Comparison of ENCODE assay signal across 10 mouse cellular contexts in genomic region chr5:96878178-96878577, GRCm38 (mm10).
DNase-seq lines count a peak whose midpoint lies in the region; ATAC-seq and TF ChIP-seq lines count a peak whose summit lies in the region.
"Had no signal": no experiment of that assay in that cellular context is flagged by ENCODE, and none has a peak within 500 bp of the region (broad histone marks: within the 10 kb centered on the region; RNA-seq: fewer than 3 reads in every experiment).

No protein-coding gene starts in this region.

- no peak overlapping the region for H3K4me3 ChIP-seq in kidney, adult 2 months (ENCODE audit: insufficient read depth, low read depth, low read length)
- no peak overlapping the region for H3K4me3 ChIP-seq in kidney, embryonic 15.5 days (replicated peaks)
- H3K4me3 ChIP-seq in E14TG2a.4 (replicated peaks; ENCODE audit: low read length) = no peak overlapping the region
- no peak overlapping the region for H3K4me3 ChIP-seq in cortical plate, adult 2 months (ENCODE audit: insufficient read depth, low read length)
- H3K4me3 ChIP-seq in forebrain, embryonic 13.5 days = no peak overlapping the region
- H3K4me3 ChIP-seq: embryonic facial prominence, embryonic 12.5 days; limb, embryonic 15.5 days had no signal

- H3K36me3 ChIP-seq in kidney, adult 2 months (ENCODE audit: control insufficient read depth, insufficient read depth, low read length) = no peaks in the 10 kb centered on the region
- no peaks in the 10 kb centered on the region for H3K36me3 ChIP-seq in kidney, embryonic 15.5 days
- no peaks in the 10 kb centered on the region for H3K36me3 ChIP-seq in E14TG2a.4 (ENCODE audit: insufficient read depth, low read length)
- H3K36me3 ChIP-seq in forebrain, embryonic 13.5 days (ENCODE audit: poor library complexity, severe bottlenecking) = no peaks in the 10 kb centered on the region
- H3K36me3 ChIP-seq: embryonic facial prominence, embryonic 12.5 days; limb, embryonic 15.5 days had no signal

- TF ChIP-seq CTCF in kidney, adult 2 months (conservative IDR thresholded peaks at IDR 0.05; ENCODE audit: insufficient read depth, insufficient read length, low read depth, low read length) = no peak
- TF ChIP-seq CTCF in E14TG2a.4 (conservative IDR thresholded peaks at IDR 0.05; ENCODE audit: low read length) = peak; percentile 30; the same call in 1 of the 2 replicates
- 0 out of 2 replicates have a peak, but pooled peaks have one; percentile 16 for TF ChIP-seq CTCF in cortical plate, adult 2 months (IDR thresholded peaks at IDR 0.05; ENCODE audit: extremely low read depth, insufficient read depth, low read length)

- WGBS in kidney, adult 2 months = 100% methylated on average over 1 of the region's 1 CpGs
- WGBS in kidney, embryonic 15.5 days = 97% methylated on average over 1 of the region's 1 CpGs
- 97% methylated on average over 1 of the region's 1 CpGs for WGBS in forebrain, embryonic 13.5 days

- no peak for ATAC-seq in kidney, embryonic 15.5 days (replicated peaks; ENCODE audit: low FRiP score)
- no peak for ATAC-seq in forebrain, embryonic 13.5 days

- H3K4me2 ChIP-seq in kidney, embryonic 15.5 days = no peak overlapping the region
- H3K4me2 ChIP-seq in forebrain, embryonic 13.5 days = no peak overlapping the region
- H3K4me2 ChIP-seq: embryonic facial prominence, embryonic 12.5 days; limb, embryonic 15.5 days had no signal

- no peak overlapping the region for H3K9ac ChIP-seq in kidney, embryonic 15.5 days
- H3K9ac ChIP-seq in forebrain, embryonic 13.5 days = no peak overlapping the region
- H3K9ac ChIP-seq: embryonic facial prominence, embryonic 12.5 days; limb, embryonic 15.5 days had no signal

- no peak overlapping the region for H3K27ac ChIP-seq in kidney, adult 2 months (ENCODE audit: insufficient read depth, low read depth, low read length)
- H3K27ac ChIP-seq in kidney, embryonic 15.5 days = no peak overlapping the region
- H3K27ac ChIP-seq in cortical plate, adult 2 months (ENCODE audit: insufficient read depth, low read length) = no peak overlapping the region
- H3K27ac ChIP-seq in forebrain, embryonic 13.5 days = no peak overlapping the region
- H3K27ac ChIP-seq: embryonic facial prominence, embryonic 12.5 days; limb, embryonic 15.5 days had no signal

- H3K4me1 ChIP-seq in kidney, adult 2 months (ENCODE audit: control insufficient read depth, insufficient read depth, low read length) = no peaks in the 10 kb centered on the region
- peaks cover 4% of the 10 kb centered on the region; the same call in 1 of the 2 replicates for H3K4me1 ChIP-seq in kidney, embryonic 15.5 days
- H3K4me1 ChIP-seq in E14TG2a.4 (replicated peaks; ENCODE audit: low read depth, low read length) = no peaks in the 10 kb centered on the region
- H3K4me1 ChIP-seq in cortical plate, adult 2 months (ENCODE audit: control insufficient read depth, insufficient read depth, low read length) = no peaks in the 10 kb centered on the region
- no peaks in the 10 kb centered on the region for H3K4me1 ChIP-seq in forebrain, embryonic 13.5 days
- H3K4me1 ChIP-seq: embryonic facial prominence, embryonic 12.5 days had no signal

- DNase-seq in kidney, adult 2 months = peak; percentile 37
- DNase-seq in lung, postnatal 14 days = peak; percentile 52
- peak; percentile 70 for DNase-seq in thymus, postnatal 14 days
- no peak for DNase-seq in urinary bladder, adult 18-20 months (ENCODE audit: low spot score in 2 of 2)

- peaks cover 7% of the 10 kb centered on the region; the same call in 1 of the 2 replicates for H3K9me3 ChIP-seq in kidney, embryonic 15.5 days (replicated peaks)
- peaks cover 3% of the 10 kb centered on the region; the same call in 1 of the 2 replicates for H3K9me3 ChIP-seq in E14TG2a.4 (ENCODE audit: low read length)
- H3K9me3 ChIP-seq in forebrain, embryonic 13.5 days (replicated peaks) = peaks cover 5% of the 10 kb centered on the region
- H3K9me3 ChIP-seq: limb, embryonic 15.5 days had no signal

- no peaks in the 10 kb centered on the region for H3K27me3 ChIP-seq in kidney, adult 2 months (replicated peaks; ENCODE audit: control insufficient read depth, insufficient read depth, low read length)
- no peaks in the 10 kb centered on the region for H3K27me3 ChIP-seq in kidney, embryonic 15.5 days
- no peaks in the 10 kb centered on the region for H3K27me3 ChIP-seq in E14TG2a.4 (ENCODE audit: insufficient read depth, low read length)
- no peaks in the 10 kb centered on the region for H3K27me3 ChIP-seq in forebrain, embryonic 13.5 days
- H3K27me3 ChIP-seq: embryonic facial prominence, embryonic 12.5 days; limb, embryonic 15.5 days had no signal

- no peak for TF ChIP-seq POLR2A in kidney, adult 2 months (IDR thresholded peaks at IDR 0.05; ENCODE audit: low read depth, low read length)
- TF ChIP-seq POLR2A in cortical plate, adult 2 months (IDR thresholded peaks at IDR 0.05; ENCODE audit: extremely low read depth, insufficient read depth, low read length) = no peak

Comparison
In these comparisons a context has a peak if more than half of its experiments do, and no peak if none do; other contexts are left out.
1. DNase-seq: peak in kidney, adult 2 months (single experiment), lung, postnatal 14 days (single experiment) and thymus, postnatal 14 days (single experiment); none in urinary bladder, adult 18-20 months (0 of 2).